Mouse (Mus musculus) stomach, postnatal 0 days (tissue): ENCODE measurements at regions not wholly inside any gene's neighbourhood (a gene's known extent, or its start where the extent isn't known, plus 50 kb on each side); places are given as distances from the start of the nearest gene placed in this dataset.

Experiments used
- ATAC-seq: fragments of 200-750 bp; cut with Nextera tagmentation; 2 replicates; pipeline ENCODE4 v1.8.0; 2017; ENCODE audit not compliant: low FRiP score, low TSS enrichment
- DNase-seq: peaks from one replicate; pipeline ENCODE4 v3.0.0-alpha.2; 2016; ENCODE audit warnings: low spot score
- H3K27ac ChIP-seq: fragments of 300-500 bp; sonication (generic); replicated peaks from 2 replicates; pipeline ENCODE4 v1.5.1; 2014; ENCODE audit warnings: mild to moderate bottlenecking, control low read depth
- H3K27me3 ChIP-seq: fragments of 300-500 bp; sonication (generic); 2 replicates; pipeline ENCODE4 v1.6.1; 2014; ENCODE audit warnings: low read length; ENCODE audit not compliant: control insufficient read depth, insufficient read depth
- H3K36me3 ChIP-seq: fragments of 300-500 bp; sonication (generic); 2 replicates; pipeline ENCODE4 v1.6.1; 2014; ENCODE audit warnings: low read length, mixed read lengths; ENCODE audit not compliant: control insufficient read depth, insufficient read depth
- H3K4me1 ChIP-seq: fragments of 300-500 bp; sonication (generic); replicated peaks from 2 replicates; pipeline ENCODE4 v1.6.1; 2014; ENCODE audit warnings: antibody characterized with exemption; ENCODE audit not compliant: control insufficient read depth, insufficient read depth
- H3K4me2 ChIP-seq: fragments of 300-500 bp; sonication (generic); replicated peaks from 2 replicates; pipeline ENCODE4 v1.6.1; 2014; ENCODE audit warnings: low read depth, mild to moderate bottlenecking, control low read depth, moderate library complexity
- H3K4me3 ChIP-seq: fragments of 300-500 bp; sonication (generic); 2 replicates; pipeline ENCODE4 v1.5.1; 2014; ENCODE audit warnings: low read depth, low read length, control low read depth
- H3K9ac ChIP-seq: fragments of 300-500 bp; sonication (generic); 2 replicates; pipeline ENCODE4 v1.6.1; 2014; ENCODE audit warnings: mild to moderate bottlenecking, low read length, control low read depth, mixed read lengths
- H3K9me3 ChIP-seq: fragments of 300-500 bp; sonication (generic); 2 replicates; pipeline ENCODE4 v1.6.1; 2016; ENCODE audit warnings: low read length; ENCODE audit not compliant: control insufficient read depth
- CTCF ChIP-seq: IDR thresholded peaks from 2 replicates; pipeline ENCODE4 v1.5.1; 2016; ENCODE audit warnings: antibody characterized with exemption, low read depth, mild to moderate bottlenecking, moderate library complexity
- EP300 ChIP-seq: optimal IDR thresholded peaks from 2 replicates; pipeline ENCODE3; 2016; ENCODE audit warnings: antibody characterized with exemption
- WGBS: fragments of 180-500 bp; shearing (Covaris S2); extraction: QIAGEN DNeasy Blood & Tissue Kit; methylation state at CpG from one replicate; pipeline ENCODE4 v1.1.7; 2014; 5-methylcytosine and 5-hydroxymethylcytosine counted together

- no peaks in the 10 kb centered on the region for H3K27me3 ChIP-seq
- H3K9me3 ChIP-seq = no peaks in the 10 kb centered on the region
- 83% methylated on average over 7 of the region's 7 CpGs for WGBS
- no peaks in the 10 kb centered on the region for H3K36me3 ChIP-seq
- H3K9ac ChIP-seq = no peak overlapping the region
- DNase-seq (no peak), ATAC-seq (no peak)
- H3K4me1 ChIP-seq = no peaks in the 10 kb centered on the region
- H3K4me2 ChIP-seq = no peak overlapping the region
- H3K4me3 ChIP-seq = no peak overlapping the region
- TF ChIP-seq CTCF (no peak), EP300 (no peak)
- H3K27ac ChIP-seq = no peak overlapping the region
Observed at GRCm38 (mm10) chr10:71545489-71545888, 197.9 kb downstream of the Ipmk start.

GRCm38 (mm10) chr10:71546507-71546906, 198.9 kb downstream of the Ipmk start:
- TF ChIP-seq EP300 = no peak
- TF ChIP-seq CTCF = no peak
- WGBS = 72% methylated on average over 7 of the region's 7 CpGs
- no peak for DNase-seq

GRCm38 (mm10) chr10:71583716-71584115, 236.2 kb downstream of the Ipmk start:
- no peaks in the 10 kb centered on the region for H3K36me3 ChIP-seq
- WGBS = 89% methylated on average over 10 of the region's 10 CpGs
- TF ChIP-seq CTCF (no peak), EP300 (no peak)
- H3K4me3 ChIP-seq = no peak overlapping the region
- no peak for ATAC-seq
- H3K4me1 ChIP-seq = no peaks in the 10 kb centered on the region
- H3K9me3 ChIP-seq = no peaks in the 10 kb centered on the region
- H3K4me2 ChIP-seq = no peak overlapping the region
- H3K27ac ChIP-seq = no peak overlapping the region
- no peak overlapping the region for H3K9ac ChIP-seq
- H3K27me3 ChIP-seq = no peaks in the 10 kb centered on the region
- DNase-seq = no peak

More at GRCm38 (mm10) chr10:71546507-71546906, 198.9 kb downstream of the Ipmk start:
- Histone ChIP-seq H3K4me1 (no peaks in the 10 kb centered on the region), H3K36me3 (no peaks in the 10 kb centered on the region), H3K9me3 (no peaks in the 10 kb centered on the region), H3K27me3 (no peaks in the 10 kb centered on the region), H3K4me2 (no peak overlapping the region), H3K4me3 (no peak overlapping the region), H3K9ac (no peak overlapping the region), H3K27ac (no peak overlapping the region)
- ATAC-seq = no peak

- no peaks in the 10 kb centered on the region for H3K36me3 ChIP-seq
- H3K9ac ChIP-seq = no peak overlapping the region
- H3K27ac ChIP-seq = no peak overlapping the region
- H3K4me2 ChIP-seq = no peak overlapping the region
- no peak for TF ChIP-seq EP300
- peak; percentile 11; the same call in 1 of the 2 replicates for TF ChIP-seq CTCF
- no peaks in the 10 kb centered on the region for H3K9me3 ChIP-seq
- 93% methylated on average over 6 of the region's 6 CpGs for WGBS
- DNase-seq (no peak), ATAC-seq (no peak)
- no peaks in the 10 kb centered on the region for H3K4me1 ChIP-seq
- H3K4me3 ChIP-seq = no peak overlapping the region
- H3K27me3 ChIP-seq = no peaks in the 10 kb centered on the region
Observed at GRCm38 (mm10) chr10:71598515-71598914, 251.0 kb downstream of the Ipmk start.

GRCm38 (mm10) chr10:71613736-71614135, 266.2 kb downstream of the Ipmk start:
- no peak overlapping the region for H3K4me3 ChIP-seq
- H3K4me1 ChIP-seq = no peaks in the 10 kb centered on the region
- H3K9ac ChIP-seq = no peak overlapping the region
- no peak overlapping the region for H3K4me2 ChIP-seq
- no peaks in the 10 kb centered on the region for H3K9me3 ChIP-seq
- H3K27ac ChIP-seq = no peak overlapping the region
- DNase-seq (no peak), ATAC-seq (no peak)
- no peaks in the 10 kb centered on the region for H3K27me3 ChIP-seq
- 82% methylated on average over 4 of the region's 4 CpGs for WGBS
- TF ChIP-seq CTCF = no peak
- no peak for TF ChIP-seq EP300
- H3K36me3 ChIP-seq = no peaks in the 10 kb centered on the region

GRCm38 (mm10) chr10:71617156-71617555, 269.6 kb downstream of the Ipmk start:
- WGBS = 88% methylated on average over 4 of the region's 4 CpGs

More at GRCm38 (mm10) chr10:71617156-71617555, 269.6 kb downstream of the Ipmk start:
- Histone ChIP-seq H3K36me3 (no peaks in the 10 kb centered on the region), H3K27ac (no peak overlapping the region), H3K9me3 (no peaks in the 10 kb centered on the region), H3K9ac (no peak overlapping the region), H3K27me3 (no peaks in the 10 kb centered on the region), H3K4me3 (no peak overlapping the region), H3K4me1 (no peaks in the 10 kb centered on the region), H3K4me2 (no peak overlapping the region)
- DNase-seq = no peak
- TF ChIP-seq EP300 (no peak), CTCF (no peak)
- no peak for ATAC-seq
